Mouse (Mus musculus) erythroblast, embryonic 14.5 days (primary cell): ENCODE data around the gene Eif2d. TPM values are rescaled to one million over a fixed set of nuclear protein-coding genes. Genes with fewer than 3 reads are reported as not detected.

ENCODE experiments used
- H3K27me3 ChIP-seq: 2 replicates; pipeline ENCODE4 v1.6.1; 2012; ENCODE audit warnings: inconsistent platforms; ENCODE audit not compliant: control insufficient read depth
- H3K36me3 ChIP-seq: 2 replicates; pipeline ENCODE4 v1.6.1; 2012; ENCODE audit warnings: mild to moderate bottlenecking, inconsistent platforms; ENCODE audit not compliant: control insufficient read depth
- H3K4me1 ChIP-seq: 2 replicates; pipeline ENCODE4 v1.6.1; 2012; ENCODE audit warnings: inconsistent platforms; ENCODE audit not compliant: control insufficient read depth
- H3K4me3 ChIP-seq: replicated peaks from 2 replicates; pipeline ENCODE3; 2012; ENCODE audit warnings: moderate library complexity, mild to moderate bottlenecking, inconsistent platforms
- H3K9me3 ChIP-seq: 2 replicates; pipeline ENCODE4 v1.6.1; 2012; ENCODE audit warnings: low read length, inconsistent platforms, mixed read lengths; ENCODE audit not compliant: control insufficient read depth
- GATA1 ChIP-seq: IDR thresholded peaks from 2 replicates; pipeline ENCODE4 v1.6.1; 2012; ENCODE audit warnings: low read length, inconsistent platforms, mixed read lengths
- TAL1 ChIP-seq: IDR thresholded peaks from 3 replicates; pipeline ENCODE4 v1.6.1; 2012; ENCODE audit warnings: low read length, inconsistent platforms, mixed read lengths
- polyA plus RNA-seq: library from polyadenylated mRNA; stranded (reverse); fragments of >175 nt; gene quantifications from 2 replicates; pipeline ENCODE4 v1.2.3, GENCODE M21; 2012

Eif2d gene
- polyA plus RNA-seq, 1 experiment, result 2.8 TPM

DNA sequence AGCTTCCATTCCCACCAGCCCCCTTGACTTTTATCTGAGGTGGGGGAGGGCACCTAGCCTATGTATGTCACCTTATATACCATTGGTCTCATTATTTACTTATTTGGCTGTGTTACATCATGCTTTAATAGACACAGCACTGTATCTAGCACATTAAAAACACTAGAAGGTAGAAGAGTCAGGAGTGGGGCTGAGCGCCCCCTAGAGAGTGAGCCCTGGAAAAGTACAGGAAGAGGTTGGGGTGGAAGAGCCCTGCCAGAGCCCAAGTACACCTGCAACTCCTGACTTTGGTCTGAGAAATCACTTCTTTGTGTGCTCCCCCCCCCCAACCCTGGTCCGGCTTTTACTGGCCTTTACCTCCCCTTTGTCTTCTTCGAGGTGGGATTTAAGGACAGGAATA, 31.0 kb upstream of the Eif2d start:
- peaks cover 70% of the 10 kb centered on the region for H3K4me1 ChIP-seq
- no peak overlapping the region for H3K4me3 ChIP-seq
- TF ChIP-seq TAL1, result no peak
- no peak for TF ChIP-seq GATA1

DNA sequence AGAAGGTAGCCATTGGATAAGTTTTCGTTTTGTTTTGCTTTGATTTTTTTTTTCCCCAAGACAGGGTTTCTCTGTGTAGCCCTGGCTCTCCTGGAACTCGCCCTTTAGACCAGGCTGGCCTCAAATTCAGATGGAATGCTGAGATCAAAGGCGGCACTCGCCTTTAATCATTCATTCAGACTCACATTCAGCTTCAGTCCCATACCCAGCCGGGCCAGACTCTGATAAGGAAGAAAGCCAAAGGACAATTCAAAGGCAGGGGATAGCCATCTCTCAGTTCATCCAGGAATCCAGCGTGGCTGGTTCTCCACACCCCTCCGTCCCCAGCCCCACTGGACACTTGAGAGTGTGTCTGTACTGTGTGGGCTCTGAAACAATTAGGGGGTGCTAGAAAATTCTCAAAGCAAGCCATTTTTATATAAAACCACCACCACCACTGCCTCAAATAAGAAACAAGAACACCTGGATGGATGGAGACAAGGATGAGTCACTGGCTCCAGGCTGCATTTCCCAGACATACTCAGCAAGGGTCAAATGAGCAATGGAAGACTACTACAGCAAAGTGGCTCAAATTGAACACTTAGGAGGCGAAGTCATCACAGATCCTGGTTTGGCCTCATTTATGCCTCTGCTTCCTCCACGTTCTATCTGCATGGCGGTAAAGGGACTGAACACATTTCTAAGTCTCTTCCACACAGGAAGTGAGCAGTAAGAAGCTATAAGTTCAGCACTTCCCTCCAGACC, 29.3 kb upstream of the Eif2d start:
- Histone ChIP-seq H3K9me3 (peaks cover 2% of the 10 kb centered on the region), H3K4me1 (peaks cover 75% of the 10 kb centered on the region), H3K4me3 (no peak overlapping the region), H3K36me3 (peaks cover 40% of the 10 kb centered on the region), H3K27me3 (no peaks in the 10 kb centered on the region)
- TF ChIP-seq TAL1 (no peak), GATA1 (no peak)

More for the DNA sequence above, 31.0 kb upstream of the Eif2d start:
- Histone ChIP-seq H3K27me3 (peaks cover 7% of the 10 kb centered on the region), H3K36me3 (peaks cover 23% of the 10 kb centered on the region), H3K9me3 (no peaks in the 10 kb centered on the region)

DNA sequence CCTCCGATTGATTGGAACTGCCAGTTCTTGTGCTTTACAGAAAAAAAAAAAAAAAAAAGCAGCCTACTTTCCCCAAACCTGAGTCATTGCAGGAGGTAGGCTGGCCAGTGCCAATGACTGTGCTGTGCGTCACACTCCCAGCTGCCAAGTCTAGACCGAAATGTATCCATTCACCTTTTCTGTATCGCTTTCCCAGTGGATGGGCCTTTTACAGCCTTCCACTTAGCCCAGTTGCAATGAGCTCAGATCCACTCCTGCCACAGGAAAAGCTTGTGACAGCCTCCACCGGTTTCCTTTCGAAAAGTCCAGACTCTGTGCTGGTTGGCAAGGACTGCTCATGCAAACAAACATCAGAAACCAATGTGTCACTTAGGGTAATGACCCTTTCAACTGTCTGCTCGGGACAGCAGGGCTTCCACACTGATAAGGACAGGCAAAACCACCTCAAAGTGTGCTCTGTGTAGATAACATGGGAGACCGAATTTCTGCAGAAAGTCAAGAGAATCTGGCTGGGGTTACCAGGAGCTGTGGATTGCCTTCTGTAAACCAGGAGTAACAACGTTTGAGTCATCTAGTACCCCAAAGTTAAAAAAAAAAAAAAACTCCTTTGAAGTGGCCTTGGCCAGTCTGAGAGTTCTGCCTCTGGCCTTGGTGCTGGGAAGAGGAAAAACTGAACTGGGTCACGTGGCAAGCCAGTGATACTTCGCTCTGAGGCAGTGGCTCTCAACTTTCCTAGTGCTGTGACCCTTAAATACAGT, 26.8 kb upstream of the Eif2d start:
- H3K27me3 ChIP-seq, result no peaks in the 10 kb centered on the region
- TF ChIP-seq TAL1, result peak; percentile 96
- TF ChIP-seq GATA1, result peak; percentile 99
- H3K36me3 ChIP-seq, result peaks cover 64% of the 10 kb centered on the region
- peaks cover 75% of the 10 kb centered on the region for H3K4me1 ChIP-seq
- peaks cover 23% of the 10 kb centered on the region for H3K9me3 ChIP-seq
- H3K4me3 ChIP-seq, result peak overlapping the region; percentile 61

DNA sequence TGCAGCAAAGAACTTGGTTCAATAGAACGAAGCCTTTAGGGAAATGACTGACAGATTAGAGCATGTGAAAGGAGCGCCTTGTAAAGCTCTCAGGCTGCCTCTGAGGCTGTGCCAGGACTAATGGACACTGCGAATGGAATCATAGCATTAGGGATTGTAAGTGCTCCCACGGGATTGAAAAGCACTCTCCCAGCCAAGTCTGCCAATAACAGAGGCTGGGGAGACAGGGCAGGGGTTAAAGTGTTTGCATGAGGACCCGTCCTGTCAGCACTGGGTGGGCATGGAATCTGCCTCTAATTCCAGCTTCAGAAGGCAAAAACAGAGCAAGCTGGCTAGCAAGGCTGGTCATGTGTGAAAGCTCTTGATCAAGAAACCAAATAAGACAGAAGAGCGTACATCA, 18.8 kb upstream of the Eif2d start:
- Histone ChIP-seq H3K36me3 (peaks cover 69% of the 10 kb centered on the region), H3K27me3 (no peaks in the 10 kb centered on the region), H3K9me3 (peaks cover 16% of the 10 kb centered on the region), H3K4me3 (peak overlapping the region; percentile 73), H3K4me1 (peaks cover 68% of the 10 kb centered on the region)
- no peak for TF ChIP-seq GATA1
- no peak for TF ChIP-seq TAL1

DNA sequence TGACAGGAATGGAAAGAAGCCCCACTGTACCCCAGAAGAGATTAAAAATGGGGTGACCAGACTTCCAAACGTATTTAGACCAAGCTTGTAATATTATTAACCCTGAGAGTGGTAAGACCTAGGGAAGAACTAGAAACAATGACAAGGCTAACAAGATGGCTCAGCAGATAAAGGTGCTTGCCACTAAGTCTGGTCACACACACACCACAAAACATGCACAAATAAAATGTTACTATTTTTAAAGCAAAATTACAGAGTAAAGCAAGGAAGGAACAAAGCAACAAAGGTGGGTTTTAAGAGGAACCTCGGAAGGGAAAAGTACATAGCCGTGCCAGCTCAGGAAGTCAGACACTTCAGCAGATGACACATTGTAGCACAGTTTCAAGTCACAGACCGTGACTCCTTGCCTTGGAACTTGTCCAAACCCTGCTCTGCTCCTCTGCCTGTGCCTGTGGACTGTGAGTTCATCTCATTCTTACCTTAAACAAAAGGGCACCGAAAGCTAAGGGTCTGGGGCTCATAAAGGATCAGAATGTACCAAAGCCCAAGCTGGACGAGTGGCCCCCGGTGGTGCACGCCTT, 17.9 kb upstream of the Eif2d start:
- Histone ChIP-seq H3K4me3 (peak overlapping the region; percentile 73), H3K9me3 (peaks cover 8% of the 10 kb centered on the region), H3K36me3 (peaks cover 61% of the 10 kb centered on the region), H3K27me3 (no peaks in the 10 kb centered on the region), H3K4me1 (peaks cover 72% of the 10 kb centered on the region)
- peak; percentile 71 for TF ChIP-seq GATA1
- no peak for TF ChIP-seq TAL1

DNA sequence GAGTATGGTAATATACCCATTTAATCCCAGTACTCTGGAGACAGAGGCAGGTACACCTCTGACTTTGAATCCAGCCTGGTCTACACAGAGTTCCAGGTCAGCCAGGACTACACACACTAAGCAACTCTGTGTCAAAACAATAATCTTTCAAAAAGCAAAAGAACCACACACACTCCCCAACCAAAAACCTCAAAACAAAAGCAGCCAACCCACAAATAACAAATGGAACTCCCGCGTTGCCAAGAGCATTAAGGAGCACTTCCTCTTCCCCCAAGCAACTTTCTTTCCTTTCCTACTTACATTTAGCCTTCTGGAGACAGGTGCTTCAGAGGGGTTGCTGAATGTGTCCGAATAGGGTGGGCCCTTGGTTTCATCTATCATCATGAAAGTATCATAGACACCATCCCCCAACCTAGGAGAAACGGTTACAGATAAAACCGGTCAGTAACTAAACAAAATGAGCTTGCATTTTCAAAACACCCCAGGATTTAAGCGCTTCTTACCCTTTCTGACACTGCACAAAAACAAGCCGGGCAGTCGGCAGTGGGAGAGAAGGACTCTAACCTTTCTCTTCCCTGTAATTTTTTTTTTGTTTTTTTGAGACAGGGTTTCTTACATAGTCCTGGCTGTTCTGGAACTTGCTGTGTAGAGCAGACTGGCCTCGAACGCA, 16.9 kb upstream of the Eif2d start:
- H3K4me3 ChIP-seq, result peak overlapping the region; percentile 73
- no peaks in the 10 kb centered on the region for H3K27me3 ChIP-seq
- no peak for TF ChIP-seq TAL1
- TF ChIP-seq GATA1, result no peak
- H3K9me3 ChIP-seq, result no peaks in the 10 kb centered on the region
- H3K4me1 ChIP-seq, result peaks cover 68% of the 10 kb centered on the region
- H3K36me3 ChIP-seq, result peaks cover 50% of the 10 kb centered on the region

DNA sequence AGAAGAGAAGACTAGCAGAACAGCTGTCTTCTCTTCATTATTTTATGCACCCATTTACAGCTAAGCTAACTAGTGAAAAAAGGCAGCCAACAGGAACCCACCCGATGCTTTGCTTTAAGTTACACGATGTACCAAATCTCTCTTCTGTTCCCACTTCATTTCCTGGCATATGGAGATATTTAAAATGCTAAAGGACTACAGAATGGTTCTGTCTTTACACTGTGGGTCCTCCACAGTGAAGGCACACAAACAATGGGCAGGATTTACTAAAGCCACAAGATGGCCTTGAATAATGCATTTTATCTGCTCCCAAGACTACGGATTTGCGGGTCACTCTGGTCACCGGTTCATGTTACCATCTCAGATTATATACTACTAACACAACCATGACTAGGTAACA, 15.9 kb upstream of the Eif2d start:
- no peak for TF ChIP-seq GATA1
- TF ChIP-seq TAL1, result no peak
- H3K36me3 ChIP-seq, result peaks cover 44% of the 10 kb centered on the region
- no peaks in the 10 kb centered on the region for H3K27me3 ChIP-seq
- no peaks in the 10 kb centered on the region for H3K9me3 ChIP-seq
- H3K4me3 ChIP-seq, result peak overlapping the region; percentile 73
- H3K4me1 ChIP-seq, result peaks cover 67% of the 10 kb centered on the region

DNA sequence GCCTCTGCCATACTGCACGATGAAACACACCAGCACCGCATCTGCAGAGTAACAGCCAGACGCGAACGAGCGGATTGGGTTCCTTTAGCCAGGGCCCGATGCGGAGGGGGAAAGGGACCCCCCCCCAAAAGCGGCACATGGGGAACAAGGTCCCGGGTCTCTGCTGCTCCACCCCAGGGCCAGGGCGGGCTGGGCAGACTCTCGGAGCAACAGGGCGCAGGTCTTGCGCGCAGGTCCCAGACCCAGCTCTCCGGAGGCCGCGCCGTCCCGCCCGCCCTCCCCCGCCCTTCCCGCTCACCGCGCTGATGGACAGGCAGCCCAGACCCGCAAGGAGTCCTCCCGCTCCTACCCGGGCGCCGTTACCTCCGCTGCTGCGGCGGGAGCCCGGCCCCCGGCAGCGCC, 15.3 kb upstream of the Eif2d start:
- no peak for TF ChIP-seq TAL1
- no peak for TF ChIP-seq GATA1
- H3K4me3 ChIP-seq, result peak overlapping the region; percentile 73
- H3K4me1 ChIP-seq, result peaks cover 64% of the 10 kb centered on the region
- no peaks in the 10 kb centered on the region for H3K27me3 ChIP-seq
- H3K36me3 ChIP-seq, result peaks cover 37% of the 10 kb centered on the region
- H3K9me3 ChIP-seq, result no peaks in the 10 kb centered on the region
